Mouse (Mus musculus): ENCODE measurements around the gene Nrxn3. TPM values are rescaled to one million over a fixed set of nuclear protein-coding genes. Genes with fewer than 3 reads are reported as not detected.
A peak's percentile ranks its signal among the peaks of the same experiment; 100 is the strongest.

Nrxn3 gene
- polyA plus RNA-seq, 1 experiment from 2014 or later: 3.7 TPM

DNA sequence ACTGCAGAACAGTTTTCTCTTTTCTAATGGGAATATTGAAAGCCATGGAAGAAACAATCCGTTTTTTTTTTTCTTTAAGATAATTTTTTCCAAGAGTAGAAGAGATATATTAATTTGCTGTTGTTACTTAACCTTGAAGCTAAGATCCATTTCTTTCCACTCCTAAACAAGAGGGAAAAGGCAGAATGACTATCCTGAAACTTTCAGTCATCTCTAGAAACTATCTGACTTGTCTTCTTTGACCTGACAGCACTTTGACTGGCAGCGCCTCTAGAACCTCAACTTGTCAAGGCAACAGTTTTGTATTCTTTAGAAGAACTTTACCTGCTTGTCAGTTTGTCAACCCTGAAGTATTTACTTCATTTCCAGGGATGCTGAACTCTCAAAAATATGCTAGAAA is 227.2 kb downstream of the Nrxn3 start:
- H3K27me3 ChIP-seq: no peaks in the 10 kb centered on the region
- no peak overlapping the region for H3K4me3 ChIP-seq
- H3K4me2 ChIP-seq (replicated peaks): no peak overlapping the region
- 83% methylated on average over 2 of the region's 2 CpGs for WGBS
- no peaks in the 10 kb centered on the region for H3K9me3 ChIP-seq
- ATAC-seq (ENCODE audit: insufficient number of reproducible peaks, insufficient read depth, low FRiP score, low TSS enrichment): no peak
- H3K4me1 ChIP-seq: no peaks in the 10 kb centered on the region
- no peak overlapping the region for H3K27ac ChIP-seq
- H3K36me3 ChIP-seq: no peaks in the 10 kb centered on the region
- no peak overlapping the region for H3K9ac ChIP-seq

DNA sequence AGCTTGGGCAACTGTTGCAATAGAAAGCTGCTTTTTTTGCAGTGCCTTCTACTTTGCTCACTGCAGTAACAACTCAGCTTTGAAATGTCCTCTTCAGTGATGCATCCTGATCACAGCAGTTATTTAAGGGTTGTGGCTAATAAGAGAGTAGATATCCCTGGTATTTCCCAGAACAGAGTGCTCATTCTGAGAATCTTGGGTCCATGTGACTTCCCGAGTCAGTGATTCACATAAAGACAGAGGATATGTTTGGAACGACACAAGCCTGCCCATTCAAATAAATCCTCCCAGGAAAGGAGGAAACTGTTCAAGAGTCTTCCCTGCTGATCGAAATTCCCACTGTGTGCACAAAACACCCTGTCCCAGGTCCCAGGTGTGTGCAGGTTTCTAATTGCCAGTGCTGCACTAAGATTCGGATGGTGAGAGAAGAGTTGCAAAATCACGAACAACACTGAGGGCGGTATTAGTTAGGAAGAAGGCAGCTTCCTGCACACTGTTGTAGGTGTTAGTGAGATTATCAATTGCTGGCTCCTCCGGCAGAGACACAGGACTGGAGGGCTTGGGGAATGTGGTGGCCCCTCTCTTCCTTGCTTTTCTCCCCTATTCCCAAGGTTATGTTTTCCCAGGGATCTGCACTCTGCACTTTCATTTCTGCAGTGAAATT is 230.4 kb downstream of the Nrxn3 start:
- Histone ChIP-seq H3K27ac (no peak overlapping the region), H3K9me3 (no peaks in the 10 kb centered on the region), H3K9ac (no peak overlapping the region), H3K4me2 (replicated peaks) (no peak overlapping the region), H3K4me3 (no peak overlapping the region), H3K27me3 (no peaks in the 10 kb centered on the region), H3K4me1 (no peaks in the 10 kb centered on the region), H3K36me3 (no peaks in the 10 kb centered on the region)
- no peak for ATAC-seq (ENCODE audit: insufficient number of reproducible peaks, insufficient read depth, low FRiP score, low TSS enrichment)
- 68% methylated on average over 7 of the region's 7 CpGs for WGBS

DNA sequence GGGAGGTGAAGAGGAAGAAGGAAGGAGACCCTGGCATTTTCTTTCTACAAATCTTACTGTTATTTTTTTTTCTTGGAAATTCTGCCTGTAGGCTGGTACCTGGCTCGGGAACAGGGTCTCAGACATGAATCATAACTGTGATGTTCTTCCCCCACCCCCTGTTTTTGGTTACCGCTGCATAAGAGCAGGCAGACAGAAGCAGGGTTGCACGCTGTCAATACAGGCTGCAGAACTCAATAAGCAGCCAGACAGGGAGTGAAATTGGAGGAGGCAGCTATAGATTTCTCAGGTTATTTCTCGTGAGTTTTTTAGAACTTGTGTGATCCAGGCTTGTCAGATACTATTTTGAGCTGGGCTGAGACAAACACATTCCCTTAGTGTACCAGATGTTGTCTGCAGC is 231.1 kb downstream of the Nrxn3 start:
- no peaks in the 10 kb centered on the region for H3K4me1 ChIP-seq
- no peaks in the 10 kb centered on the region for H3K27me3 ChIP-seq
- 48% methylated on average over 4 of the region's 4 CpGs for WGBS
- no peaks in the 10 kb centered on the region for H3K36me3 ChIP-seq
- no peak overlapping the region for H3K4me2 ChIP-seq (replicated peaks)
- ATAC-seq (ENCODE audit: insufficient number of reproducible peaks, insufficient read depth, low FRiP score, low TSS enrichment): no peak
- H3K27ac ChIP-seq: no peak overlapping the region
- no peak overlapping the region for H3K9ac ChIP-seq
- H3K4me3 ChIP-seq: no peak overlapping the region
- no peaks in the 10 kb centered on the region for H3K9me3 ChIP-seq

DNA sequence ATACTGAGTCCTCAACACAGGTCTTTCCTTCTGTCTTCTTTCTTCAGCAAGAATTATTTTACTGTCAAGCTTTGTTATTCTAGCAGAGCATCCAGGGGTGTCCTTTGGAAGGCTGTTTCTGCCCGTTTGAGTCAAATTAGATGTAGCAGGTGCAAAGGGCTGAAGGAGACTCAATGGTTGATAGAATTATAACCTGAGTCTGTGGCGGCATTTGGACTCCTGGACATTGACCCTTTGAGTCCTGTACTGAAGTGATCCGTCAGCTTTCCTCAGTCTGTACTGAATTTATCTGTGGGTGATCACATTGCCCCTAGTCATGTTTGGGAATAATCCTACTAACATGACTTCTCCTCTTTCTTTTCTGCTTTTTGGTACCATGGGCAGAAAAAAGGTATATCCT is 234.8 kb downstream of the Nrxn3 start:
- Histone ChIP-seq H3K9ac (no peak overlapping the region), H3K9me3 (no peaks in the 10 kb centered on the region), H3K27ac (no peak overlapping the region), H3K27me3 (no peaks in the 10 kb centered on the region), H3K4me2 (replicated peaks) (no peak overlapping the region), H3K4me1 (no peaks in the 10 kb centered on the region), H3K36me3 (no peaks in the 10 kb centered on the region), H3K4me3 (no peak overlapping the region)
- 69% methylated on average over 3 of the region's 3 CpGs for WGBS
- no peak for ATAC-seq (ENCODE audit: insufficient number of reproducible peaks, insufficient read depth, low FRiP score, low TSS enrichment)

DNA sequence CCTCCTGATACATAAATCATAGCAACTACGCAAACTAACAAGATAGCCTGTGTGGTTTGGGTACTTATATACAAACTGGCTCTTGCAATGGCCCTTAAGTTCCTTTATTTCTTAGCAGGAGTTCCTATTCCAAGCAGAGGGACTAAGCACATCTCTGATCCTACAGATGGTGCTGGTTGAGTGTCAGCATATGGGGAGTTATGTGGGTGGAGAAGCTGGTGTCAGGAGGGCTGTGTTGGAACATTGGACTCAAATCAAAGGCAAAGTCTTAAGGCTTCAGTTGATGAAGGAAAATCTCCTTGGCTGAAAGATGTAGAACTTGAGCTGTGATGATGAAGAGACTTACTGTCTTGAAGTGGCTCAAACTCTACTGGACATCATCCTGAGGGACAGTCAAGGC is 238.1 kb downstream of the Nrxn3 start:
- Histone ChIP-seq H3K4me1 (no peaks in the 10 kb centered on the region), H3K9ac (no peak overlapping the region), H3K36me3 (no peaks in the 10 kb centered on the region), H3K4me2 (replicated peaks) (no peak overlapping the region), H3K27me3 (no peaks in the 10 kb centered on the region), H3K4me3 (no peak overlapping the region), H3K27ac (no peak overlapping the region), H3K9me3 (no peaks in the 10 kb centered on the region)
- ATAC-seq (ENCODE audit: insufficient number of reproducible peaks, insufficient read depth, low FRiP score, low TSS enrichment): no peak
- 91% methylated on average over 1 of the region's 1 CpGs for WGBS

DNA sequence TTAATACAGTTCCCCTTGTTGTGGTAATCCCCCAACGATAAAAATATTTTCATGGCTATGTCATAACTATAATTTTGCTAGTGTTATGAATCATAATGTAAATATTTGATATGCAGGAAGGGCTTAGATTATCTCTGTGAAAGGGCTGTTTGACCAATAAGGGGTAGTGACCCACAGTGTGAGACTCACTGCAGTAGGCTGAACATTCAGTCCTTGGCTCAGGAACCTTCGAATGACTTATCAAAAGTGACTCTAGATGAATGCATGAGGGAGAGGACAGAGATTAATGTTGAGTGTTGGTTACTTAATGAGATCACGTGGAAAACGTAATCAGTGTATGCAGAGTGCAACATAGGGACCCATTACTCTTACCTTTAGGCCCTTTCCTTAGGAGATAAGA is 243.7 kb downstream of the Nrxn3 start:
- no peak overlapping the region for H3K27ac ChIP-seq
- no peaks in the 10 kb centered on the region for H3K36me3 ChIP-seq
- no peaks in the 10 kb centered on the region for H3K27me3 ChIP-seq
- H3K4me2 ChIP-seq (replicated peaks): no peak overlapping the region
- H3K4me1 ChIP-seq: no peaks in the 10 kb centered on the region
- WGBS: 90% methylated on average over 4 of the region's 4 CpGs
- no peak overlapping the region for H3K4me3 ChIP-seq
- no peaks in the 10 kb centered on the region for H3K9me3 ChIP-seq
- no peak for ATAC-seq (ENCODE audit: insufficient number of reproducible peaks, insufficient read depth, low FRiP score, low TSS enrichment)
- no peak overlapping the region for H3K9ac ChIP-seq

DNA sequence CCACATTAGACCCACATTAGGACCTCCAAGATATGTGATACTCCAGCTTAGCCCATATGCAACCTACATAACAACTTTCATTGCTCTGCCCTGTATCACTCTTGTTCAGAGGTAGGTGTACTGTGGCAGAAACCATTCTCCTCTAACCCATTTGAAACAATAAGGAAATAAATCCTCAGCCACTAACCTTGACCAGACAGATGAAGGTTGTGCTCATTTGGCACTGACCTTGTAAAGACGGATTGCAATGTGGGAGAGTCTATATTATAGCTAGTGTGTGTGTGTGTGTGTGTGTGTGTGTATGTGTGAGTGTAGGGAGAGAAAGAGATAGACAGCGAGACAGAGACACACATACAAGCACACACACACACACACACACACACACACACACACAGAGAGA is 253.9 kb downstream of the Nrxn3 start:
- no peaks in the 10 kb centered on the region for H3K27me3 ChIP-seq
- H3K27ac ChIP-seq: no peak overlapping the region
- no peaks in the 10 kb centered on the region for H3K4me1 ChIP-seq
- WGBS: 80% methylated on average over 1 of the region's 2 CpGs
- ATAC-seq (ENCODE audit: insufficient number of reproducible peaks, insufficient read depth, low FRiP score, low TSS enrichment): no peak
- H3K9me3 ChIP-seq: no peaks in the 10 kb centered on the region
- H3K36me3 ChIP-seq: no peaks in the 10 kb centered on the region
- no peak overlapping the region for H3K9ac ChIP-seq
- H3K4me2 ChIP-seq (replicated peaks): no peak overlapping the region
- no peak overlapping the region for H3K4me3 ChIP-seq

DNA sequence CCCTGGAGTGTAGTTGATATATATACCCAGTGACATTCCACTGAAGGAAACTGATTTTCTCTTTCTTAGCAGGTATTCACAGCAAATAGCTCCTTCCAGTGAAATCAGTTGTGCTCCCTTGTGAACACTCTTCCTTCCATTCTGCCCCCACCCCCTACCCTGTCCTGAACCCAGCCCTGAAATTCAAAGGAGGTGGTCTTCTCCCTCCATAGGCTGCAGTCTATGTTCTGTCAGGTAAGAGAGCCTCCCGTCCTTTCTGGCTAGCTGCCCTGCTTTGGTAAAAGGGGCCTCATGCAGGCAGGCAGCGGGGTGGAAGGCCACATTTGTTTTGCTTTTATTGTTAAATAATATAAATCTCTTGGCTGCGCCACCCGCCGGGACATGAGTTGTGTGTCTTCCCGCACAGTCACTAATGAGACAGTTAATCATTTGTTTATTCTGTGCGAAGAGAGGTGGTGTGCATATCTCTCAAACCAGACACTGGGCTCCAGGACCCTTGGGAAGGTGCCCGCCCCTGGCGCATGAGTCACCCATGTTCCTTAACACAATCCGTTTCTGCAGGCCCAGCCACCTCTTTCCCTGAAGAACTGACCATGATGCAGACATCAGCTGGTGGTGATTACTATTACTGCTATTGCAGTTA is 261.1 kb downstream of the Nrxn3 start:
- 29% methylated on average over 10 of the region's 10 CpGs for WGBS
- Histone ChIP-seq H3K4me2 (replicated peaks) (no peak overlapping the region), H3K4me3 (no peak overlapping the region), H3K9me3 (no peaks in the 10 kb centered on the region), H3K36me3 (no peaks in the 10 kb centered on the region), H3K4me1 (peaks cover 10% of the 10 kb centered on the region; the same call in 1 of the 2 replicates), H3K27me3 (no peaks in the 10 kb centered on the region), H3K27ac (no peak overlapping the region), H3K9ac (no peak overlapping the region)
- ATAC-seq (ENCODE audit: insufficient number of reproducible peaks, insufficient read depth, low FRiP score, low TSS enrichment): no peak; the same call in 1 of the 2 replicates

DNA sequence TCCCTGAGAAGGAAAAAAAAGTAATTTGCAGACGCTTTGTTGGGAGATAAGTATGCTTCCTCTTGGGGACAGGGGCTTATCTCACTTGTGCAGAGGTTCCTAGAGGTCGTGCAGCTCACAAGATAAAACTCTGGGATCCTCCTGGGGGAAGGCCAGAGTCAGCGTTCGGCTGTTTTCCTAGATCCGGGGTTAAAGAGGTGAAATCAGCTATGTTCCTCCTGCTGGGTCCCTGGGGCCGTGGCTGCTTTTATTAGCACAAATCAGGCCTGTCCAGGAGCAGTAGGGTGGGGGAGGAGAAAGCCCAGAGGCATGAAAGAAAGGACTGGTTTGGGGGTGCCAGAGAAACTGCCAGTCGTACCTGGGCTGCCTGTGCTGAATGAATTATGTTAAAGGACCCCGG is 261.7 kb downstream of the Nrxn3 start:
- WGBS: 11% methylated on average over 8 of the region's 8 CpGs
- H3K36me3 ChIP-seq: no peaks in the 10 kb centered on the region
- H3K4me2 ChIP-seq (replicated peaks): no peak overlapping the region

DNA sequence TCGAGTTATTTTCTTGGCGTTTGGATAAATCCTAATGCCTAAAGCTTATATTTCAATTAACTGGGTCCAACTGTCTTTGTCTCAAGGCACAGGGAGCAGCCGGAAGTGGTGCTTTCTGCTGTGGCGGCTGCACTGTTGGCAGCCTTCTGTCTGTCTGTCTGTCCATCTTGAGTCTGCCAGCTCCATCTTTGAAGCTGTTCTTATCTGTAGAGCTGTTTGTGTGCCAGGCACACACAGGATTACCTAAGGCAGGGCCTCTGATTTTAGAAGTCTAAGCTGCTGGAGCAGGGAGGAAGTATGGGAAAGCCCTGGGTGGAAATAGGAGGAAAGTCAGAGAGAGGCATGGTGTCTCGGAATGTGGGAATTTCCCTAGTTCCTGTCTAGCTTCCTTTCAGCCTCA is 262.1 kb downstream of the Nrxn3 start:
- H3K4me3 ChIP-seq: no peak overlapping the region
- peaks cover 10% of the 10 kb centered on the region; the same call in 1 of the 2 replicates for H3K4me1 ChIP-seq
- WGBS: 22% methylated on average over 5 of the region's 5 CpGs
- H3K9ac ChIP-seq: no peak overlapping the region
- H3K36me3 ChIP-seq: no peaks in the 10 kb centered on the region
- no peak overlapping the region for H3K27ac ChIP-seq
- H3K9me3 ChIP-seq: no peaks in the 10 kb centered on the region
- no peak for ATAC-seq (ENCODE audit: insufficient number of reproducible peaks, insufficient read depth, low FRiP score, low TSS enrichment)
- H3K27me3 ChIP-seq: no peaks in the 10 kb centered on the region
- no peak overlapping the region for H3K4me2 ChIP-seq (replicated peaks)

More for the DNA sequence above, 261.7 kb downstream of the Nrxn3 start:
- H3K27ac ChIP-seq: no peak overlapping the region
- H3K4me3 ChIP-seq: no peak overlapping the region
- H3K4me1 ChIP-seq: peaks cover 10% of the 10 kb centered on the region; the same call in 1 of the 2 replicates
- H3K27me3 ChIP-seq: no peaks in the 10 kb centered on the region
- peak; percentile 39; the same call in 1 of the 2 replicates for ATAC-seq (ENCODE audit: insufficient number of reproducible peaks, insufficient read depth, low FRiP score, low TSS enrichment)
- no peaks in the 10 kb centered on the region for H3K9me3 ChIP-seq
- H3K9ac ChIP-seq: no peak overlapping the region

DNA sequence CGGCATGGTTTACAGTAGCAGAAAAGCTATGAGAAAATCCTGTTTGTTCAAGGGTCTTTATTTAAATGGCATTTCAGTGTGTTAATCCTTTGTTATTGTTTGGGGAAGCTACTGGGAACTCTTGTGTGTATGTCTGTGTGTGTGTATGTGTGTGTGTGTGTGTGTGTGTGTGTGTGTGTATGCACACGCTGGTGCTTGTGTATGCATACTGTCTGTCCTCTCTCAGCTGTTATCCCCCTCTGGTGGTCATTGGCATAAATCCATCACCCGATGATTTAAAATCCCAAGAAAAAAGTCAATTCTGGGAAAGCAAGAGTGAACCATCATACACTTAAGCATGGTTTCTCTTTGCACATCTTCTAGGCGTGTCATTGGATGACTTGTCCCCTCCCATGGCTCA is 264.4 kb downstream of the Nrxn3 start:
- Histone ChIP-seq H3K4me2 (replicated peaks) (no peak overlapping the region), H3K27ac (no peak overlapping the region), H3K9ac (no peak overlapping the region), H3K27me3 (no peaks in the 10 kb centered on the region), H3K4me3 (no peak overlapping the region), H3K4me1 (peaks cover 10% of the 10 kb centered on the region; the same call in 1 of the 2 replicates), H3K9me3 (no peaks in the 10 kb centered on the region), H3K36me3 (no peaks in the 10 kb centered on the region)
- no peak for ATAC-seq (ENCODE audit: insufficient number of reproducible peaks, insufficient read depth, low FRiP score, low TSS enrichment)
- WGBS: 47% methylated on average over 4 of the region's 4 CpGs

DNA sequence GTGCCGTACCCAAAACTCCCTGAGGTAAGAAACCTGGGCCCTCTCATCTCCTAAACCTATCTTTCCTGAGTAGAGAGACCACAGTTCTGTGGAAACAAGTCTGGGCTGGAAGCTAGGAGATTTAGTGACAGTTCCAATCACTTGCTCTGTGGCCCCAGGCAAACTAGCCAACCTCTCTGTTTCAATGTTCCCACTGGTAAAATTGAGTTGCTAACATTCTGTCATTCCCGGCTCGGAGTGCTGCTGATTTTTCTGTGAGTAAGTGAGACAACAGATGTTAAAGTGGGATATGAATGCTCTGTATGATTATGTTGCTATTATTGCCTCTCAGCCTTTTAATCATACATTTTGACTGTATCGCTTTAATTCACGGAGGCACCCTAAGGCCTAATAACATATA is 268.1 kb downstream of the Nrxn3 start:
- no peak overlapping the region for H3K4me2 ChIP-seq (replicated peaks)
- H3K9ac ChIP-seq: no peak overlapping the region
- WGBS: 80% methylated on average over 5 of the region's 5 CpGs
- no peaks in the 10 kb centered on the region for H3K27me3 ChIP-seq
- ATAC-seq (ENCODE audit: insufficient number of reproducible peaks, insufficient read depth, low FRiP score, low TSS enrichment): no peak
- H3K4me3 ChIP-seq: no peak overlapping the region
- no peak overlapping the region for H3K27ac ChIP-seq
- no peaks in the 10 kb centered on the region for H3K9me3 ChIP-seq
- H3K36me3 ChIP-seq: no peaks in the 10 kb centered on the region
- H3K4me1 ChIP-seq: no peaks in the 10 kb centered on the region
